Mouse (Mus musculus): ENCODE results near the gene Prepl. TPM values are rescaled to one million over a fixed set of nuclear protein-coding genes. Genes with fewer than 3 reads are reported as not detected.

Prepl gene
- polyA plus RNA-seq (2015; fragmentation: Nextera tagmentation; extraction: Ambion mirVana): 23.7 and 24.3 TPM in 2 replicates

DNA sequence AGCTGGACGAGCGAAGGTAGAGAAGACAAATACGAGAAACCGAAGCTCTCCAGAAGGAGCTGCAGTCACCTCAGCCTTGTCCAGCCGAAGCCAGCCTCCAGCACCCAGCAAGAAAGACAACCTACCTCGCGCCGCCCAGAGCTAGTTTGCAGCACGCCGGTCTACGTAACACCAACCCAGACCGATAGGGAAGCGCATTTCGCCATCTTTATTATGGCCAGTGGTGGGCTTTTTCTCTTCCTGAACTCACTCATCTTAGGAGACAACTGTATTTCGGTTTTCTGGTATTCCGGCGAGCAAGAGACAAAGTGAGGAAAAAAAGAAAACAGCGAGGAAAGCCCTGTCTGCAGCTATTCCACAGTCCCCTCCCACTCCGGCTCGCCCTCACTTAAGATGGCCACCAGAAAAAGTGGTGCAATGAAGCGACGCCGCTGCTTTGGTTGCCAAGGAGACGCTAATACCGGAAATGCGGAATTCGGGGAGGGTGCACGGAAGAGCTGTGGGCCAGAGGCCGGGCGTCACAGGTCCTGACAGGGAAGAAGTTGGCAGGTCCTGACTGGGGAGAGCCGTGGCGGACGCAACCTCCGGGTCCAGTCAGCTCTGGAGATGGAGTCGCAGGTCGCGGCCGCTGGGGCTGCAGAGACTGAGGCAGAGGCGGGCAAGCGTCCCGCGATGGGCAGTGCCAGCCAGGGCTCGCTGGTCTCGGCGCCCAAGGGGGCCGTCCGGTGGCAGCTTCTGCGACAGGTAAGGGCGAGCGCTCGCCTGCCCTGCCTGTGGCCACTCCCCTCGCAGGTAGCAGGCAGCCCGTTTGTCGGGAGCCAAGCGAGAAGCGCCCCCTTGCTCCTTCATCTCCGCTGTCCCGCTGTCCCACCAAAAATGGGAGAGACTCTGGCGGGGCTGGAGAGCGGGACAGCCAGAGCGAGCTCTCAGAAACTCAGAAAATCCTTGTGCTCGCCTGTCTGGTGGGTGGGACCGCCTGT, at the start of gene Prepl, which contains the start of gene Camkmt:
Prepl (minus strand) TSS at position 122 of the 980 bp plus-strand sequence.
Camkmt (plus strand) TSS at position 433 of the 980 bp plus-strand sequence.

DNA sequence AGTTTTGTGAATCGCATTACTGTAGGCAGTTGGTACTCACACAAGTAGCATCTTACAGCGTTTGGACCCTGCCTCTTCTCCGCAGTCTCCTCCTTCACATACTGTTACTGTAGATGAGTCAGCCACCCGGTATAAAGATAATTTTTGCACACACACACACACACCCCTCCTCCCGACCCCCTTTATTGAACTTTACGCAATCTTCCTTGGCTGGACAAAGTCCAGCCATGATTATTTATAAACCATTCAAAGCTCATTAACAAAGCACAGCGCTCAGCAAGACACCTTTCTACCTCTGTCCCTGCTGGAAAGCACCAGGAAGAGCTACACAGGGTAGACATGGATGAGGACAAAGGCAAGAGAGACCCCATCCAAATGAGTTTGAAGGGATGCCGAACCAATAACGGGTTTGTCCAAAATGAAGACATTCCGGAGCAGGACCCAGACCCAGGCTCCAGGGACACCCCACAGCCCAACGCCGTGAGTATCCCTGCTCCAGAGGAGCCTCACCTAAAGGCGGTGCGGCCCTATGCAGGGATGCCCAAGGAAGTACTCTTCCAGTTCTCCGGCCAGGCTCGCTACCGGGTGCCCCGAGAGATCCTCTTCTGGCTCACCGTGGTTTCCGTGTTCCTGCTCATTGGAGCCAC, 61.8 kb downstream of the Prepl start, which contains the start of gene Slc3a1:
Slc3a1 (plus strand) TSS at position 284 of the 647 bp plus-strand sequence.

Other genes with a start within 250 kb of the Prepl start
- gene Ppm1b, start 133.5 kb downstream of the Prepl start, polyA plus RNA-seq (2015; fragmentation: Nextera tagmentation; extraction: Ambion mirVana): 52.2 and 67.5 TPM in 2 replicates
- 0.19 and 0.52 TPM in 2 replicates for gene Slc3a1, start 61.9 kb downstream of the Prepl start, polyA plus RNA-seq (2015; fragmentation: Nextera tagmentation; extraction: Ambion mirVana)
- gene Camkmt, start 311 bp upstream of the Prepl start, polyA plus RNA-seq (2015; fragmentation: Nextera tagmentation; extraction: Ambion mirVana): 8.1 and 8.2 TPM in 2 replicates